ENCODE assay signal across 8 mouse cellular contexts in the genomic region with DNA sequence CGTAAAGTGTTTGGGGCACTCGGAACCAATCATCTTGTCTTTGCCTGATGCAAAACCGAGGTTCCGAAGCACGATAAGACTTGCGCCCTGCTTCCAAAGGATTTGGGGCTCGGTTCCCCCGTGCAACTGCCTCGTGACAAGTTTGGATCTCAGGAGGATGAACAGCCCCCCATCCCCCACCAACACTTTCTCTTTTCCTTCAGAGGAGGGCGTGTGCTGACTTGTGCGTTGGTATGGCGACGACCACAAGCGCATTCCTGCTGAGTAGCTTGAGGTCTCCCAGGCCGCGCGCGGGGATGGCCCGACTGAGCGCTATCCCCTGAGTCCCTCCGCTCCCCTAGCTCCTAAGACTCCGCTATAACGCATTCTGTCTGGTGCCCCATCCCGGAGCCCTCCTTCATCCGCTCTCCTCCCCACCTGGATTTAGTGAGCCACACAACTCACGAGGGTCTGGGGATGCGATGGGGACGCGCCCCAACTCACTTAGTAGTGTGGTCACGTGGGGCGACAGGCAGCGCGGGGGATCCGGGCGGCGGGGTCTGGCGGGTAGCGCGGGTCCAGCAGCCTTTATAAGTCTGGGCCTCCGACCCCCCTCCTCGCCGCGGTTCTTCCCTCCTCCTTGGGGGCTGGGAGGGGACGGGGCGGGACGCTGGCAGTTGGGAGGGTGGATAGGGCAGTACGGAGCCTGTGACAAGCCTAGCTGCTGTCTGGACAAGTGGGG. TPM values are rescaled to one million over a fixed set of nuclear protein-coding genes. Genes with fewer than 3 reads are reported as not detected.
DNase-seq lines count a peak whose midpoint lies in the region; ATAC-seq lines count a peak whose summit lies in the region.

A gene (minus strand): TSS at position 611 of the 721 bp plus-strand sequence.

- peak within 1 kb of the TSS; percentile 37 for H3K9ac ChIP-seq in limb, embryonic 15.5 days
- peak within 1 kb of the TSS; percentile 30; the same call in 1 of the 2 replicates for H3K9ac ChIP-seq in midbrain, embryonic 14.5 days (replicated peaks; ENCODE audit: low read length)

- peak; percentile 62 to 71 for DNase-seq in right cerebral cortex, postnatal 10 days (ENCODE audit: low spot score in 2 of 2)
- no peak for DNase-seq in right cerebral cortex, adult 18-20 months
- peak; percentile 41 for DNase-seq in brain, adult 2 months (ENCODE audit: low read depth, low spot score)
- peak; percentile 53 for DNase-seq in gastrocnemius, postnatal 25 days
- peak; percentile 81 for DNase-seq in induced T-regulatory cell, adult 2 months (ENCODE audit: low read depth)
- DNase-seq in midbrain, embryonic 14.5 days = peak; percentile 75
- no peak for DNase-seq in urinary bladder, adult 2 months (ENCODE audit: low spot score)

- H3K4me3 ChIP-seq in limb, embryonic 15.5 days = peak within 1 kb of the TSS; percentile 52
- peak within 1 kb of the TSS; percentile 40 for H3K4me3 ChIP-seq in midbrain, embryonic 14.5 days (replicated peaks; ENCODE audit: low read depth, low read length)

- H3K4me2 ChIP-seq in limb, embryonic 15.5 days = peak within 1 kb of the TSS; percentile 98
- H3K4me2 ChIP-seq in midbrain, embryonic 14.5 days (ENCODE audit: low read length) = peak within 1 kb of the TSS; percentile 95

- H3K36me3 ChIP-seq in limb, embryonic 15.5 days = no peaks in the 10 kb centered on the region
- H3K36me3 ChIP-seq in midbrain, embryonic 14.5 days (ENCODE audit: control insufficient read depth, insufficient read depth, low read length) = no peaks in the 10 kb centered on the region

- peaks cover 31% of the 10 kb centered on the region for H3K4me1 ChIP-seq in limb, embryonic 15.5 days
- H3K4me1 ChIP-seq in midbrain, embryonic 14.5 days (ENCODE audit: control insufficient read depth, insufficient read depth, low read length) = peaks cover 22% of the 10 kb centered on the region

- peak within 1 kb of the TSS; percentile 43 for H3K27ac ChIP-seq in limb, embryonic 15.5 days
- 0 out of 2 replicates have a peak within 1 kb of the TSS, but pooled peaks have one; percentile 20 for H3K27ac ChIP-seq in midbrain, embryonic 14.5 days (replicated peaks; ENCODE audit: low read depth, low read length)

- ATAC-seq in limb, embryonic 15.5 days (ENCODE audit: insufficient number of reproducible peaks, low FRiP score, low TSS enrichment, low read depth) = peak; percentile 46; the same call in 1 of the 2 replicates
- ATAC-seq in midbrain, embryonic 14.5 days (ENCODE audit: low FRiP score, low TSS enrichment) = peak; percentile 70

- no peaks in the 10 kb centered on the region for H3K9me3 ChIP-seq in limb, embryonic 15.5 days
- no peaks in the 10 kb centered on the region for H3K9me3 ChIP-seq in midbrain, embryonic 14.5 days (ENCODE audit: control insufficient read depth, low read length)

- peaks cover 53% of the 10 kb centered on the region for H3K27me3 ChIP-seq in limb, embryonic 15.5 days
- H3K27me3 ChIP-seq in midbrain, embryonic 14.5 days (ENCODE audit: control insufficient read depth, insufficient read depth, low read length) = peaks cover 10% of the 10 kb centered on the region

- WGBS in limb, embryonic 15.5 days = under 1% methylated on average over 47 of the region's 47 CpGs
- WGBS in midbrain, embryonic 14.5 days = 0% methylated on average over 47 of the region's 47 CpGs

RNA-seq across cellular contexts. Expression of the gene that starts here (rescaled TPM):
- 10 to 100 TPM; 14.8 to 18.6 TPM for total RNA-seq in gastrocnemius, postnatal 25 days (2021)
- polyA plus RNA-seq in limb, embryonic 15.5 days (2015; fragmentation: Nextera tagmentation; extraction: Ambion mirVana) = 57.1 and 61.8 TPM in 2 replicates
- polyA plus RNA-seq in midbrain, embryonic 14.5 days (2014; fragmentation: Nextera tagmentation; extraction: Ambion mirVana) = 29.8 and 91.1 TPM in 2 replicates
- polyA plus RNA-seq in urinary bladder, adult 2 months (2012; rRNA removed) = 247 and 252 TPM in 2 replicates

Comparison
In these comparisons a context has a peak if more than half of its experiments do, and no peak if none do; other contexts are left out.
1. DNase-seq: peak in right cerebral cortex, postnatal 10 days (2 of 2), brain, adult 2 months (single experiment), gastrocnemius, postnatal 25 days (single experiment), induced T-regulatory cell, adult 2 months (single experiment) and midbrain, embryonic 14.5 days (single experiment); none in right cerebral cortex, adult 18-20 months (single experiment) and urinary bladder, adult 2 months (single experiment).